Mouse (Mus musculus) G1E (cell line): ENCODE measurements around the gene Apod. TPM values are rescaled to one million over a fixed set of nuclear protein-coding genes. Genes with fewer than 3 reads are reported as not detected.

Source experiments
- ATAC-seq: 2 replicates; pipeline ENCODE4 v1.8.0; 2016; ENCODE audit warnings: mild to moderate bottlenecking; ENCODE audit not compliant: insufficient number of reproducible peaks, poor library complexity, low FRiP score, severe bottlenecking; ENCODE audit errors: extremely low read depth
- DNase-seq: peaks from one replicate; pipeline ENCODE4 v3.0.0; 2012; ENCODE audit warnings: low spot score
- H3K27me3 ChIP-seq: 2 replicates; pipeline ENCODE4 v1.6.1; 2012; ENCODE audit warnings: mild to moderate bottlenecking, low read length, inconsistent platforms; ENCODE audit not compliant: insufficient read depth
- H3K36me3 ChIP-seq: replicated peaks from 2 replicates; pipeline ENCODE3; 2012; ENCODE audit warnings: mild to moderate bottlenecking, inconsistent platforms
- H3K4me1 ChIP-seq: 2 replicates; pipeline ENCODE4 v1.6.1; 2012; ENCODE audit warnings: low read depth, low read length, inconsistent platforms, mixed read lengths; ENCODE audit not compliant: insufficient read depth
- H3K4me3 ChIP-seq: 2 replicates; pipeline ENCODE4 v1.5.1; 2012; ENCODE audit warnings: low read depth, mild to moderate bottlenecking, inconsistent platforms, low read length, moderate library complexity, mixed read lengths
- H3K9me3 ChIP-seq: replicated peaks from 2 replicates; pipeline ENCODE4 v1.6.1; 2012; ENCODE audit warnings: inconsistent platforms
- CTCF ChIP-seq: IDR thresholded peaks from 2 replicates; pipeline ENCODE4 v1.5.1; 2012; ENCODE audit warnings: low read depth, low read length, inconsistent platforms, mixed read lengths
- GATA1 ChIP-seq: IDR thresholded peaks from 2 replicates; pipeline ENCODE4 v1.6.1; 2012; ENCODE audit warnings: borderline replicate concordance, low read length, inconsistent platforms, mixed read lengths
- GATA2 ChIP-seq: IDR thresholded peaks from 2 replicates; pipeline ENCODE4 v1.6.1; 2012; ENCODE audit warnings: low read depth, low read length, inconsistent platforms, borderline replicate concordance
- POLR2AphosphoS5 ChIP-seq: IDR thresholded peaks from 2 replicates; pipeline ENCODE4 v1.6.1; 2012; ENCODE audit warnings: low read depth, low read length, inconsistent platforms; ENCODE audit not compliant: insufficient replicate concordance
- TAL1 ChIP-seq: conservative IDR thresholded peaks from 2 replicates; pipeline ENCODE4 v1.6.1; 2012; ENCODE audit warnings: low read depth, low read length, inconsistent platforms, mixed read lengths
- polyA plus RNA-seq: library from polyadenylated mRNA; stranded (reverse); fragments of >175 nt; gene quantifications from 2 replicates; pipeline ENCODE4 v1.2.3, GENCODE M21; 2012
- total RNA-seq, 2 experiments: library from RNA; stranded (forward) in 1 of 2; stranded (reverse) in 1 of 2; fragments of 200-1000 nt in 1 of 2; fragments of >200 nt in 1 of 2; fragmentation: Nextera tagmentation in 1 of 2; gene quantifications; 2 replicates each; pipeline ENCODE4 v1.2.3; 2014 to 2017

The Apod gene
- total and polyA plus RNA-seq, 3 experiments: not detected

DNA sequence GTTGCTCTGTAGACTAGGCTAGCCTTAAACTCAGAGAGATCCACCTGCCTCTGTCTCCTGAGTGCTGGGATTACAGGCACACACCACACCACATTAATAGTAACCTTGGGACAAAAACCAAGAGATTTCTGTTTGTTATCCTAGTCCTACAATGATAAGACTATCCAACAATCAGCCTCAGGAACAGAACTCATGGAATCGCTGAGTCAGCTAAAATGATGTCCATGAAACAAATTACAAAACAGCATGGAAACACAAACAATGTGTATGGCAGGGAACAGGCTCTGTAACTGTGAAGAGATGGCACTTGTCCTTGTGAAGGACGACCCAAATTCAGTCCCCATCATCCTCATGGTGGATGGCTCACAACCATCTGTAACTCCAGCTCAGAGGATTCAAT, 47.9 kb downstream of the Apod start:
- TF ChIP-seq TAL1 (no peak), POLR2AphosphoS5 (no peak), GATA2 (no peak), CTCF (no peak), GATA1 (no peak)
- peaks cover 44% of the 10 kb centered on the region for H3K36me3 ChIP-seq
- H3K9me3 ChIP-seq: no peaks in the 10 kb centered on the region
- no peaks in the 10 kb centered on the region for H3K27me3 ChIP-seq
- H3K4me3 ChIP-seq: no peak overlapping the region
- H3K4me1 ChIP-seq: peaks cover 9% of the 10 kb centered on the region; the same call in 1 of the 2 replicates
- DNase-seq (no peak), ATAC-seq (no peak)

DNA sequence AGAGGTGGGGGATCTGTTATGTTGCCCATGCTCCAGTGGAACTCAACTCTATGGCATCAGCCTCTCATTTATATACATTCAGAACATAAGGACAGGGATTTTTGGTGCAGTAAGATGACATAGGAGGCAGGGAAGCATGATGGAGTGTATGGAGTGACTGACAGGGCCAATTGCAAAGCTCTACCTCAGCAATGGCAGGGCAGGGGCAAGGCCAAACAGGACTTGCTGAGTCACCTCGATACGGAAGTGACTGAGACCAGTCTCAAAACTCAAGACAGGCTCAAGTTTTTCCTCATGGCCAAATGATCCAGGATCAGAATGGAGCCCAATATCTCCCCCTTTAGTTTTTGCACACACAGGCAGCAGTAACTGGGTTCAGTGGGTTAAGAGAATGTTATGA, 58.5 kb downstream of the Apod start:
- TF ChIP-seq CTCF (no peak), POLR2AphosphoS5 (no peak), GATA1 (no peak), GATA2 (no peak), TAL1 (no peak)
- ATAC-seq (no peak), DNase-seq (no peak)
- no peak overlapping the region for H3K4me3 ChIP-seq
- no peaks in the 10 kb centered on the region for H3K4me1 ChIP-seq
- H3K27me3 ChIP-seq: no peaks in the 10 kb centered on the region
- H3K9me3 ChIP-seq: no peaks in the 10 kb centered on the region
- H3K36me3 ChIP-seq: peaks cover 66% of the 10 kb centered on the region

- peaks cover 64% of the 10 kb centered on the region for H3K36me3 ChIP-seq
- H3K4me3 ChIP-seq: no peak overlapping the region
- ATAC-seq (no peak), DNase-seq (no peak)
- H3K27me3 ChIP-seq: no peaks in the 10 kb centered on the region
- no peak for TF ChIP-seq POLR2AphosphoS5
- no peak for TF ChIP-seq TAL1
- TF ChIP-seq GATA2: no peak
- TF ChIP-seq GATA1: no peak
- TF ChIP-seq CTCF: no peak
- H3K4me1 ChIP-seq: no peaks in the 10 kb centered on the region
- H3K9me3 ChIP-seq: no peaks in the 10 kb centered on the region
Observed at GRCm38 (mm10) chr16:31255685-31256084, 58.9 kb downstream of the Apod start.

DNA sequence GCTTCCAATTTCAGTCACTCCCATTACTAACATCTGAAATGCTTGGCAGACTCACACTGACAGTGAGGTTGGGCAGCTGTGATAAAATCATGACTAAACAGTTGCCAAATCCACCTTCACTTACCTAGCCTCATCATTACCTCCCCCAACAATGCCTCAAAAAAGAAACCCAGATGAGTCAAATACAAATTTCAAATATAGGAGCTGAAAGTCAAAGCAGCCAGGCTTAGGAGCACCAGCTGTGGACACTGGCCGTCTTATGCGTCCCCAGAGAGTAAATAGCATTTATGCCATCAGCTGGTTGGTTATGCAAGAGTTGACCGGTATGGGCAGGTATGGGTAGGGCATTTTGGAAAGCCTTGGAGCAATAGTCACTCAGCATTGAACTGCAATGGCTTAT, 65.2 kb downstream of the Apod start:
- H3K4me1 ChIP-seq: no peaks in the 10 kb centered on the region
- no peaks in the 10 kb centered on the region for H3K27me3 ChIP-seq
- TF ChIP-seq TAL1 (no peak), GATA2 (no peak), POLR2AphosphoS5 (no peak), CTCF (no peak), GATA1 (no peak)
- no peaks in the 10 kb centered on the region for H3K9me3 ChIP-seq
- DNase-seq: no peak
- H3K36me3 ChIP-seq: peaks cover 27% of the 10 kb centered on the region
- H3K4me3 ChIP-seq: no peak overlapping the region
- ATAC-seq: no peak

GRCm38 (mm10) chr16:31248717-31249116, 65.9 kb downstream of the Apod start:
- H3K36me3 ChIP-seq: peaks cover 27% of the 10 kb centered on the region
- no peak for DNase-seq
- H3K4me1 ChIP-seq: no peaks in the 10 kb centered on the region
- TF ChIP-seq GATA1: no peak
- H3K27me3 ChIP-seq: no peaks in the 10 kb centered on the region
- H3K4me3 ChIP-seq: no peak overlapping the region
- no peak for ATAC-seq
- no peaks in the 10 kb centered on the region for H3K9me3 ChIP-seq

- H3K4me3 ChIP-seq: no peak overlapping the region
Observed at GRCm38 (mm10) chr16:31247442-31247841, 67.2 kb downstream of the Apod start.

More at GRCm38 (mm10) chr16:31247442-31247841, 67.2 kb downstream of the Apod start:
- H3K9me3 ChIP-seq: no peaks in the 10 kb centered on the region
- no peaks in the 10 kb centered on the region for H3K27me3 ChIP-seq
- H3K36me3 ChIP-seq: peaks cover 22% of the 10 kb centered on the region
- ATAC-seq (no peak), DNase-seq (no peak)
- TF ChIP-seq POLR2AphosphoS5 (no peak), CTCF (no peak), GATA1 (no peak), TAL1 (no peak), GATA2 (no peak)
- no peaks in the 10 kb centered on the region for H3K4me1 ChIP-seq

Other genes starting within 250 kb of the Apod start
- 7.4 and 13.7 TPM in 2 replicates for gene Xxylt1, start 233.4 kb downstream of the Apod start, total RNA-seq (2014; fragmentation: Nextera tagmentation)
- gene Xxylt1, start 233.4 kb downstream of the Apod start, total RNA-seq (2017): 5.6 and 5.9 TPM in 2 replicates
- 4.0 and 5.8 TPM in 2 replicates for gene Xxylt1, start 233.4 kb downstream of the Apod start, polyA plus RNA-seq
- gene Acap2, start 113.6 kb downstream of the Apod start, total RNA-seq (2014; fragmentation: Nextera tagmentation): 35.8 and 37.3 TPM in 2 replicates
- gene Acap2, start 113.6 kb downstream of the Apod start, total RNA-seq (2017): 44.5 and 52.9 TPM in 2 replicates
- 3.9 and 5.4 TPM in 2 replicates for gene Acap2, start 113.6 kb downstream of the Apod start, polyA plus RNA-seq
- gene Ppp1r2, start 39.5 kb downstream of the Apod start, total RNA-seq (2014; fragmentation: Nextera tagmentation): 68.5 and 76.2 TPM in 2 replicates
- gene Ppp1r2, start 39.5 kb downstream of the Apod start, total RNA-seq (2017): 31.9 and 38.2 TPM in 2 replicates
- gene Ppp1r2, start 39.5 kb downstream of the Apod start, polyA plus RNA-seq: 45.3 and 63.1 TPM in 2 replicates
- gene Bdh1, start 107.5 kb upstream of the Apod start, total RNA-seq (2014; fragmentation: Nextera tagmentation): not detected in 2 replicates
- 0.06 and 0.11 TPM in 2 replicates for gene Bdh1, start 107.5 kb upstream of the Apod start, total RNA-seq (2017)
- gene Bdh1, start 107.5 kb upstream of the Apod start, polyA plus RNA-seq: not detected in 2 replicates